Mouse (Mus musculus) forebrain, embryonic 16.5 days (tissue): ENCODE measurements at regions not wholly inside any gene's neighbourhood (a gene's known extent, or its start where the extent isn't known, plus 50 kb on each side); places are given as distances from the start of the nearest gene placed in this dataset.

ENCODE experiments used
- ATAC-seq: fragments of 200-750 bp; cut with Nextera tagmentation; 2 replicates; pipeline ENCODE4 v1.8.0; 2017; ENCODE audit warnings: mild to moderate bottlenecking, moderate library complexity
- H3K27ac ChIP-seq: fragments of 300-500 bp; sonication (generic); 2 replicates; pipeline ENCODE4 v1.5.1; 2014; ENCODE audit warnings: low read length, control low read depth
- H3K27me3 ChIP-seq: fragments of 300-500 bp; sonication (generic); replicated peaks from 2 replicates; pipeline ENCODE4 v1.6.1; 2014; ENCODE audit warnings: low read length; ENCODE audit not compliant: control insufficient read depth, insufficient read depth
- H3K36me3 ChIP-seq: fragments of 300-500 bp; sonication (generic); 2 replicates; pipeline ENCODE4 v1.6.1; 2014; ENCODE audit not compliant: control insufficient read depth, insufficient read depth
- H3K4me1 ChIP-seq: fragments of 300-500 bp; sonication (generic); replicated peaks from 2 replicates; pipeline ENCODE4 v1.6.1; 2014; ENCODE audit warnings: low read length; ENCODE audit not compliant: control insufficient read depth, insufficient read depth
- H3K4me2 ChIP-seq: fragments of 300-500 bp; sonication (generic); 2 replicates; pipeline ENCODE4 v1.6.1; 2014; ENCODE audit warnings: mild to moderate bottlenecking, low read length, control low read depth
- H3K4me3 ChIP-seq: fragments of 300-500 bp; sonication (generic); replicated peaks from 2 replicates; pipeline ENCODE4 v1.5.1; 2014; ENCODE audit warnings: mild to moderate bottlenecking, low read length, control low read depth
- H3K9ac ChIP-seq: fragments of 300-500 bp; sonication (generic); replicated peaks from 2 replicates; pipeline ENCODE4 v1.6.1; 2014; ENCODE audit warnings: low read depth, low read length, control low read depth
- H3K9me3 ChIP-seq: fragments of 300-500 bp; sonication (generic); 2 replicates; pipeline ENCODE4 v1.6.1; 2016; ENCODE audit warnings: low read length; ENCODE audit not compliant: control insufficient read depth
- WGBS: fragments of 180-500 bp; shearing (Covaris S2); extraction: QIAGEN DNeasy Blood & Tissue Kit; methylation state at CpG from one replicate; pipeline ENCODE4 v1.1.7; 2014; 5-methylcytosine and 5-hydroxymethylcytosine counted together

GRCm38 (mm10) chr7:94975037-94975775 lies 1195.8 kb upstream of the Tenm4 start:
- Histone ChIP-seq H3K4me1 (no peaks in the 10 kb centered on the region), H3K9me3 (no peaks in the 10 kb centered on the region), H3K27ac (no peak overlapping the region), H3K36me3 (no peaks in the 10 kb centered on the region), H3K4me2 (no peak overlapping the region), H3K27me3 (no peaks in the 10 kb centered on the region), H3K4me3 (no peak overlapping the region), H3K9ac (no peak overlapping the region)
- 0 out of 2 replicates have a peak, but pooled peaks have one; percentile 36 for ATAC-seq
- WGBS = 45% methylated on average over 2 of the region's 2 CpGs

DNA sequence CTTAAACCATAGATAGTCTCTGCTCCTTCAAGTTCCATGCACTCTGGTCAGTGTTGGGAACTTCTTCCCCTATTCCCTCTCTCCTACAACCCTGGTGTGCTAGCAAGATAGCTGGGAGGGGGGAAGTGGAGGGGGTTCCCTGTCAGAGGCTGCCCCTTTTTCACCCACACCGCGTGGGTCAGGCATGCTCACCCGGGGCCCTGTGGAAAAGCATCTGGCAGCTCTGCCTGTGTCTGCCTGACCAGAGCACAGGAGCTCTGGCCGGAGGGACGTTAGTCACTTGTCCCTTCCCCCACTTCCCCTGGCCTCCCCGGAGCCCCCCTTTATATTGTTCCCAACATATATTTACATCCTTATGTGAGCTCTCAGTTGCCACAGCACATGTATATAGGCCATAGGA lies 1174.8 kb upstream of the Tenm4 start:
- no peak for ATAC-seq
- Histone ChIP-seq H3K27me3 (no peaks in the 10 kb centered on the region), H3K4me2 (no peak overlapping the region), H3K4me1 (no peaks in the 10 kb centered on the region), H3K4me3 (no peak overlapping the region), H3K27ac (no peak overlapping the region), H3K36me3 (no peaks in the 10 kb centered on the region), H3K9ac (no peak overlapping the region), H3K9me3 (no peaks in the 10 kb centered on the region)
- 79% methylated on average over 6 of the region's 6 CpGs for WGBS

DNA sequence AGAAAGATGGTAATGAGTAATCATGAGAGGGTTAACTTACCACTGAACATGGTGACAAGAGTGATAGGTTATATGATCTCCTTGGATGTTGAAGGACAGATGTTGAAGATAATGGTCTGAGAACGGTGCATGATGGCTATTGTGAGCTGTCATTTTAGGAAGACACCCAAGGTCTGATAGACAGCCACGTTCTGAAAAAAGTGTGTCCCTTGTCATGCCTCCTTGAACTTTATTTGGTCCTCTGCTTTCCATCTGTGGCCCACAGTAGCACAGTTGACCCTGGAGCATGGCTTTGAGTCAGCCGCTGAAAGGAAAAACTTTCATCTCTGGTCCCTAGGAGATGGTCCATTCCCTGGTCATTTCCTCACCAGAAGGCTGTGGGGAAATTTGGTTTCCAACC lies 1166.9 kb upstream of the Tenm4 start:
- no peak overlapping the region for H3K4me3 ChIP-seq
- ATAC-seq = no peak
- H3K36me3 ChIP-seq = no peaks in the 10 kb centered on the region
- H3K27ac ChIP-seq = no peak overlapping the region
- H3K4me1 ChIP-seq = no peaks in the 10 kb centered on the region
- H3K27me3 ChIP-seq = no peaks in the 10 kb centered on the region
- no peaks in the 10 kb centered on the region for H3K9me3 ChIP-seq
- WGBS = 94% methylated on average over 3 of the region's 3 CpGs
- no peak overlapping the region for H3K4me2 ChIP-seq
- H3K9ac ChIP-seq = no peak overlapping the region

DNA sequence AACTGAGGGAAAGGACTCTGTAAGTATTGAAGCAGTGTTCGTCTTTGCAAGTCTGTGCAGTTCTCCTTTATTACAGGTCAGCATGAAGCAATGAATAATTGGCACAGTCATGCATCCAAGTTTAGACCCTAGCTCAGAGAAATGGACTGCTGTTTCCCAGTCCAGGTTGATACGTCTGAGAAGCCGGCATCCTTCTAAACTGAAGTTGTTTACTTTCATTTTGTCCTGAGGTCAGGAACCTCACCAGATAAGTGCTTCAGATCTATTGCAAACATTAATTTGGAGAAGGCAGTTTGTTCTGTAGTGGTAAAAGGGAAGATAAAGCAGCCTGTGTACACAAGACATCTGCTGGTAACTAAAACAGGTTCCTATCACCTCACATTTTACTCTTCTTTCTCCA lies 1165.6 kb upstream of the Tenm4 start:
- ATAC-seq = no peak
- WGBS = 50% methylated on average over 3 of the region's 3 CpGs

GRCm38 (mm10) chr7:95008896-95009430 lies 1162.1 kb upstream of the Tenm4 start:
- Histone ChIP-seq H3K4me2 (no peak overlapping the region), H3K9ac (no peak overlapping the region), H3K27me3 (no peaks in the 10 kb centered on the region), H3K36me3 (no peaks in the 10 kb centered on the region), H3K9me3 (no peaks in the 10 kb centered on the region), H3K27ac (no peak overlapping the region), H3K4me1 (no peaks in the 10 kb centered on the region), H3K4me3 (no peak overlapping the region)
- WGBS = 82% methylated on average over 6 of the region's 6 CpGs
- ATAC-seq = no peak

More for the DNA sequence above, 1165.6 kb upstream of the Tenm4 start:
- Histone ChIP-seq H3K9me3 (no peaks in the 10 kb centered on the region), H3K4me2 (no peak overlapping the region), H3K9ac (no peak overlapping the region), H3K27me3 (no peaks in the 10 kb centered on the region), H3K36me3 (no peaks in the 10 kb centered on the region), H3K4me1 (no peaks in the 10 kb centered on the region), H3K27ac (no peak overlapping the region), H3K4me3 (no peak overlapping the region)

GRCm38 (mm10) chr7:95020285-95020684 lies 1150.8 kb upstream of the Tenm4 start:
- no peak overlapping the region for H3K4me3 ChIP-seq
- no peaks in the 10 kb centered on the region for H3K36me3 ChIP-seq
- WGBS = 80% methylated on average over 1 of the region's 1 CpGs
- H3K27me3 ChIP-seq = no peaks in the 10 kb centered on the region
- peak; percentile 54; the same call in 1 of the 2 replicates for ATAC-seq
- 0 out of 2 replicates have a peak, but pooled peaks cover 2% of the 10 kb centered on the region for H3K4me1 ChIP-seq
- no peak overlapping the region for H3K4me2 ChIP-seq
- no peaks in the 10 kb centered on the region for H3K9me3 ChIP-seq
- H3K27ac ChIP-seq = no peak overlapping the region
- no peak overlapping the region for H3K9ac ChIP-seq

DNA sequence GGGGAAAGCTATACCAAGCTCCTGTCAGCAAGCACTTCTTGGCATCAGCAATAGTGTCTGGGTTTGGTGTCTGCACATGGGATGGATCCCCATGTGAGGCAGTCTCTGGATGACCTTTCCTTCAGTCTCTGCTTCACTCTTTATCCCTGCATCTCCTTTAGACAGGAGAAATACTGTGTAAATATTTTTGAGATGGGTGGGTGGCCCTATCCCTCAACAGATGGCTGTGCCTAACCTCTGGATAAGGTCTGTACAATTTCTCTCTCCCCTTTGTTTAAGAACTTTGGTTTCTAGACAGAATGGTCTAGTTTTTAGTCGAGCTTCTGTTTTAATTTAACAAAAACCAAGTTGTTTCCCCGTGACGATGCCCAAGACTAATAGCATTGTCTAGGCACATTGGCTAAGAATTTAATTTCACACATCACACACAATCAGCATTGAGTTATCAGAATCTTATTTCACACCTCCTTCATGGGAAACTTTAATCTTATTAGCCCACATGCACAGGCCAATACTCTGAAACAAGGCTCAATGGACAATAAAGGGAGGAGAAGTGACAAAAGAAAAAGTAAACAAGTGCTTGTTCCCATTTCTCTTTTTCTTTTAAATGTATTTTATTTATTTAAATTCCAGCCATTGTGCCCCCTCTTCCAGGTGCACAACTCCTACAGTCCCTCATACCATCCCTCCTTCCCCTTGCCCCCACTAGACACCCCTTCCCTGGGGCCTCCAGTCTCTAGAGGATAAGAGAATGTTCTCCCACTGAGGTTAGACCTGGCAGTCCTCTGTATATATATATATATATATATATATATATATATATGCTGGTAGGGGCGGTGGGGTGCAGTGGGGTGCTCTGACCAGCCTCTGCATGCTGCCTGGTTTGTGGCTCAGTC lies 1142.9 kb upstream of the Tenm4 start:
- no peak overlapping the region for H3K4me2 ChIP-seq
- H3K36me3 ChIP-seq = no peaks in the 10 kb centered on the region
- H3K4me3 ChIP-seq = no peak overlapping the region
- no peak for ATAC-seq
- no peaks in the 10 kb centered on the region for H3K27me3 ChIP-seq
- WGBS = 60% methylated on average over 4 of the region's 4 CpGs
- no peak overlapping the region for H3K9ac ChIP-seq
- no peak overlapping the region for H3K27ac ChIP-seq
- no peaks in the 10 kb centered on the region for H3K9me3 ChIP-seq
- H3K4me1 ChIP-seq = no peaks in the 10 kb centered on the region
